Mouse (Mus musculus): ENCODE measurements at regions not wholly inside any gene's neighbourhood (a gene's known extent, or its start where the extent isn't known, plus 50 kb on each side); places are given as distances from the start of the nearest gene placed in this dataset.

GRCm38 (mm10) chr13:70124860-70125545, 322.8 kb downstream of the Med10 start:
- DNase-seq (ENCODE audit: low spot score in 2 of 2): no peak

GRCm38 (mm10) chr13:70127310-70127709, 325.1 kb downstream of the Med10 start:
- no peak for DNase-seq (ENCODE audit: low spot score in 2 of 2)

DNA sequence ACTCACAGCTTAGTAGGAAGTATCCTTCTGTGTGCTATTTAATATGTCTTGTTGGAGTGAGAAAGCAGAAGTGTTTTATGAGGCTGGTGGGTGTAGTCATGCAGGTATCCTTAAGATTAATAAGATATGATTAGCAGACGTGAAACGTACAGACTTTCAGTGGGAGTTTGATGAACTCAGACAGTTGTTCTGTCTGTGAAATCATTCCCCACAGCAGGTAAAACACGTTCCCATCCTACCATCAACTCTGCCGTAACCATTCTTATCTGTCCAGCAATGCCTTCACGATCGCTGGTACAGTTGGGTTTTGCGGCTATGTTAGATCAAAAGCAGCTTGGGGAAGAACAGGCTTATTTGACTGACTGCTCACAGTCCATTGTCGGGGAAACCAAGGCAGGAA, 332.3 kb downstream of the Med10 start:
- DNase-seq (ENCODE audit: low spot score in 2 of 2): no peak

- DNase-seq (ENCODE audit: low spot score in 2 of 2): no peak
These were observed 334.0 kb downstream of the Med10 start for GRCm38 (mm10) chr13:70136209-70136608.

DNA sequence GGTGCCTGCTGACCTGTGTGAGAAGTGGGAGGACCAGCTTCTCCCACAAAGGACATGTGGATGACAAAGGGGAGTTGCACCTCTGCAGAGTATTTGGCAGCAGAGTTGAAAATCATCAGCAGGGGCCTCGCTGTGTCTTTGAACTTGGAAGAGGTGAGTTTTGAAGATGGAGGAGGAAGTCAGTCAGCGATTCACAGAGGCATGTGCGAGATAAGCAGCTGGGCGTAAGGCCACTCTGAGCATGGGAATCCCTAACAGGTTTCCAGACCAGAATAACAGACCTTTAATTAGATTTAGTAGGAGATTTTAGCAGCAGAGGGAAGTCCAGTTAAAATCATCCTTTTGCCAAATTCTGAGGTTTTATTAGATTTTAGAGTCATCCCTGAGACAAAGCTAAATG, 342.3 kb downstream of the Med10 start:
- no peak for DNase-seq (ENCODE audit: low spot score in 2 of 2)

- DNase-seq (ENCODE audit: low spot score in 2 of 2): no peak
These were observed 343.3 kb downstream of the Med10 start for GRCm38 (mm10) chr13:70145466-70145865.

- DNase-seq (ENCODE audit: low spot score in 2 of 2): no peak
These were observed 347.1 kb downstream of the Med10 start for GRCm38 (mm10) chr13:70149041-70149898.

- no peak for DNase-seq (ENCODE audit: low spot score in 2 of 2)
These were observed 347.6 kb downstream of the Med10 start for GRCm38 (mm10) chr13:70149899-70150184.

GRCm38 (mm10) chr13:70153062-70153461, 350.9 kb downstream of the Med10 start:
- no peak for DNase-seq (ENCODE audit: low spot score in 2 of 2)

GRCm38 (mm10) chr13:70155596-70155995, 353.4 kb downstream of the Med10 start:
- DNase-seq (ENCODE audit: low spot score in 2 of 2): no peak

GRCm38 (mm10) chr13:70156975-70157588, 354.9 kb downstream of the Med10 start:
- DNase-seq (ENCODE audit: low spot score in 2 of 2): no peak

DNA sequence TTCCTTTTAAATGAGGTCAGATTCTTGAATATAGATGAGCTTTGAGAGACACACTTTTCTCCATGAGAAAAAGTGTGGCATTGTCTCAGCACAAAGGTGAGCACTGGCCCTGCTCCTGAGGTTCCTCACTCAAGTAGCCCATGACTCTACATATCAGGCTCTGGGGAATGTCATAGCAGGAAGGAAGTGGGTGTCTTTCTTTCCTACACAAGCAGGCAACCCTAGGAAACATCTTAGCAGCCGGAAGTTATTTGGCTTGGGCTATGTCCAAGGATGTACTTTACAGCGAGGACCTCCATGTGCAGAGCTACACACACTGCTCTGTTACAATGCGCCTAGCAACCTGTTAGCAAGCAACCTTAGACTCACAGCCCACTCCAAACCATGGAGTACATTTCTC, 356.9 kb downstream of the Med10 start:
- no peak for DNase-seq (ENCODE audit: low spot score in 2 of 2)

- no peak for DNase-seq (ENCODE audit: low spot score in 2 of 2)
These were observed 357.4 kb downstream of the Med10 start for GRCm38 (mm10) chr13:70159604-70160003.

DNA sequence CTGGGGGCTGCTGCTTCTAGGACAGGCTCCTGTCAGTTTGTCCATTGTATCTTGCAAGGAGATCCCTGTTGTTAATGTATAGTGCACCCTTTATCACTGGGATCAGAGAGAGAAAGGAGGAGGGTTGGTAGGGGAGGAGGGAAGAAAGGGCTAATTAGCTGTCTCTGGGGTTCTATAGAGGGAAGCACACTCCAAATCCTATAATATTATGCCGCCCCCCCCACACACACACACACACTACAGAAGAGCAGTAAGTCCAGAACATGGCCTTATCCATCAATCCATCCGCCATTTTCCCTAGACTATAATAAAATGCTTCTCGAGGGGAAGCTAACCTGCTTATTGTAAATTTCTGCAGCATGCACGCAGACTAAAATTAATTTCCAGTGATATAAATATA, 359.9 kb downstream of the Med10 start:
- DNase-seq (ENCODE audit: low spot score in 2 of 2): no peak

GRCm38 (mm10) chr13:70165511-70166225, 363.5 kb downstream of the Med10 start:
- DNase-seq (ENCODE audit: low spot score in 2 of 2): no peak

- no peak for DNase-seq (ENCODE audit: low spot score in 2 of 2)
These were observed 365.6 kb downstream of the Med10 start for GRCm38 (mm10) chr13:70167747-70168146.

DNA sequence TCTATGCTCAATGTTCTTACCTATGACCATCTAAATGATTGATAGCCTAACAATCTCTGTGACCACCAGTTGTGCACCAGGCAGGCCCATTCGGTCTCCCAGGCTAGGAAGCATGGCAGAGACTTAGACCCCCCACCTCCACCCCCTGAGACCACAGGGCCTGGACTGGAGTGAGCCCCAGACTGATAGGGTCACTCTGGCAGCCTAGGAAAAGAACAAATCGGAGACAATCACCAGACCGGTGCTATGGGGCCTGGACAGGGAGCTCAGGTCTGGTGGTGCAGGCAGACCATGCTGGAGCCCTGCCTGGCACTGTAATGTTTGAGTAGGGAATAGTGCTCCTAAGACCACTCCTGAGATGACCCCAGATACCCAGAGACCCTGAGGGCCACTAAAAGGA, 366.7 kb downstream of the Med10 start:
- DNase-seq (ENCODE audit: low spot score in 2 of 2): no peak

DNA sequence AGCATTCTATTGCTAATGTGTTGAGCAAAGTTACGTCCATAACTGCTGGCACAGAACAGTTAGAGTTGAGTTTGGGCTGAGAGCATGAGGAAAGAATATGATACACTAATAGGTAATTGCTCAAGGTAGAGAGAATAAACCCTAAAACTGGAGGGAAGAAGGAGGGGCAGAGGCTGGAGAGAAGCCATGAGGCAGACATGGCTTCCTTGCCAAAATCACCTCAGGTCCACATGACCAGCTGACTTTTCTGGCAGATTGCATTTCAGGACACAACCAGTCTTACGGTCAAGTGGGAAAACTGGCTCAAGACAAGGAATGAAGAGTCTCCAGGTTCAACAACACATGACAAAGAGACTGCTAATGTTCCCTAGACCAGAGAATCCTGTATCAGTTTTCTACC, 374.9 kb downstream of the Med10 start:
- DNase-seq (ENCODE audit: low spot score in 2 of 2): no peak

GRCm38 (mm10) chr13:70178073-70178491, 375.9 kb downstream of the Med10 start:
- no peak for DNase-seq (ENCODE audit: low spot score in 2 of 2)

- no peak for DNase-seq (ENCODE audit: low spot score in 2 of 2)
These were observed 388.8 kb downstream of the Med10 start for GRCm38 (mm10) chr13:70190978-70191377.

DNA sequence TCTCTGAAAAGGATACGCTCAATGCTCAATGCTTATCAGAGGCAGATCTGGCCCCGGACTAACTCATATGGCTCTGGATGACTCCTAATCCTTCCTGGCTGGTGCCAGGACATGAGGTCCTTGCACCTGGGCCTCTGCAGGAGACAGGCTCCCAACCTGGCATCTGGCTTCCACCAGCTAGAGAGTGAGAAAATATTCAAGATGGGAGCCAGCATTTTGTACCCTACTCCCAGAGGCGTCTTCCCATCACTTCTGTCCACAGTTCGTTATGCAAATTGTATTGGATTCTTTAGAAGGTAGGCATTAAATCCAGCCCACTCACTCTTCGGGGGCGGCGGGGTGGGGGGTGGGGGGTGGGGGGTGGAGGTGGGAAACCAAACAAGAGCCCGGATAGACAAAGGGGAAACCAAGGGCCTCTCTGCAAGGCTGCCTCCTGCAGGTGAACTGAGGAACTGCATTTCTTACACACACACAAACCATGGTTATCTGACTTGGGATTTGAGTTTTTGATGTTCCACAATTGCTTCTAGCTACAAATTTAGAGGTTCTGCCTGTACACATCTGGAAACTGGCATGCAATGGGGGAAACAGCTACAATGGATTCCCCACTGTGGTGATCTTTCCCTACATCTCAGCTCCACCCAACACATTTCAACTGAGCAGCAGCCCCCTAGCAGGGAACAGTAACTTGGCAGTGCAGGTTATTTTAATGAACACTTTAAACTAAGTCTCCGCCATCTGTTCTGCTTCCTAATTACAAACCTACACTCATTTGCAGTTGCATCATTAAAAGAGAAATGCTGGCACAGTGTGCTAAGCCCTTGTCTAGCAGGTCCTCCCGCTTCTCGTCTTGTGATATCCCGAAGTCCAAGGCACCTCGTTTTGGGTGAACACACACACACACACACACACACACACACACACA, 390.2 kb downstream of the Med10 start:
- DNase-seq (ENCODE audit: low spot score in 2 of 2): no peak

Data from thymus, postnatal 10 days (tissue).